Comparison of ENCODE assay signal across 13 mouse cellular contexts in genomic region chr2:35637880-35638535, GRCm38 (mm10).
A peak's percentile ranks its signal among the peaks of the same experiment; 100 is the strongest.
DNase-seq lines count a peak whose midpoint lies in the region; ATAC-seq lines count a peak whose summit lies in the region.
"Had no signal": no experiment of that assay in that cellular context is flagged by ENCODE, and none has a peak within 500 bp of the region (broad histone marks: within the 10 kb centered on the region; RNA-seq: fewer than 3 reads in every experiment).

No protein-coding gene starts in this region.

- DNase-seq in left cerebral cortex, postnatal 14 days (ENCODE audit: low spot score in 2 of 2): peak; percentile 53 to 76
- DNase-seq in left cerebral cortex, postnatal 4 days: no peak
- DNase-seq in brain, embryonic 18.5 days (ENCODE audit: low read depth, low spot score): peak; percentile 61
- no peak for DNase-seq in adrenal gland, adult 18-20 months (ENCODE audit: low spot score in 2 of 2)
- DNase-seq in urinary bladder, adult 18-20 months (ENCODE audit: low spot score in 2 of 2): no peak
- DNase-seq: adrenal gland, postnatal 10 days; cerebellum, adult 11-12 months; gastrocnemius, postnatal 36 days had no signal

- intact Hi-C loops in left cerebral cortex, postnatal 14 days (cut with DNase I): no loop called here
- intact Hi-C loops in left cerebral cortex, postnatal 4 days (cut with DNase I): no loop called here

- peak overlapping the region; percentile 68 for H3K27ac ChIP-seq in hindbrain, embryonic 15.5 days (replicated peaks)
- H3K27ac ChIP-seq in neural tube, embryonic 12.5 days: no peak overlapping the region
- H3K27ac ChIP-seq: heart, embryonic 15.5 days; intestine, embryonic 15.5 days; limb, embryonic 15.5 days had no signal

- H3K36me3 ChIP-seq in hindbrain, embryonic 15.5 days: no peaks in the 10 kb centered on the region
- 0 out of 2 replicates have a peak, but pooled peaks cover 2% of the 10 kb centered on the region for H3K36me3 ChIP-seq in neural tube, embryonic 12.5 days
- H3K36me3 ChIP-seq: heart, embryonic 15.5 days had no signal

- 39% methylated on average over 13 of the region's 13 CpGs for WGBS in hindbrain, embryonic 15.5 days
- WGBS in neural tube, embryonic 12.5 days: 68% methylated on average over 13 of the region's 13 CpGs

- H3K4me2 ChIP-seq in hindbrain, embryonic 15.5 days: no peak overlapping the region
- H3K4me2 ChIP-seq in neural tube, embryonic 12.5 days (replicated peaks): no peak overlapping the region
- H3K4me2 ChIP-seq: heart, embryonic 15.5 days; intestine, embryonic 15.5 days; limb, embryonic 15.5 days had no signal

- no peaks in the 10 kb centered on the region for H3K27me3 ChIP-seq in hindbrain, embryonic 15.5 days
- no peaks in the 10 kb centered on the region for H3K27me3 ChIP-seq in neural tube, embryonic 12.5 days (replicated peaks)
- H3K27me3 ChIP-seq: heart, embryonic 15.5 days; intestine, embryonic 15.5 days; limb, embryonic 15.5 days had no signal

- no peak overlapping the region for H3K9ac ChIP-seq in hindbrain, embryonic 15.5 days
- no peak overlapping the region for H3K9ac ChIP-seq in neural tube, embryonic 12.5 days
- H3K9ac ChIP-seq: heart, embryonic 15.5 days; intestine, embryonic 15.5 days; limb, embryonic 15.5 days had no signal

- H3K4me1 ChIP-seq in hindbrain, embryonic 15.5 days (replicated peaks): peaks cover 17% of the 10 kb centered on the region
- H3K4me1 ChIP-seq in neural tube, embryonic 12.5 days: peaks cover 4% of the 10 kb centered on the region; the same call in 1 of the 2 replicates

- H3K4me3 ChIP-seq in hindbrain, embryonic 15.5 days: no peak overlapping the region
- H3K4me3 ChIP-seq in neural tube, embryonic 12.5 days: no peak overlapping the region
- H3K4me3 ChIP-seq: heart, embryonic 15.5 days; intestine, embryonic 15.5 days; limb, embryonic 15.5 days had no signal

- no peaks in the 10 kb centered on the region for H3K9me3 ChIP-seq in hindbrain, embryonic 15.5 days
- no peaks in the 10 kb centered on the region for H3K9me3 ChIP-seq in neural tube, embryonic 12.5 days
- H3K9me3 ChIP-seq: heart, embryonic 15.5 days; intestine, embryonic 15.5 days; limb, embryonic 15.5 days had no signal

- peak; percentile 81 for ATAC-seq in hindbrain, embryonic 15.5 days (ENCODE audit: low FRiP score, low read depth)
- ATAC-seq in neural tube, embryonic 12.5 days (ENCODE audit: low FRiP score, low read depth): 0 out of 2 replicates have a peak, but pooled peaks have one; percentile 63
- ATAC-seq: intestine, embryonic 15.5 days had no signal

Comparison
In these comparisons a context has a peak if more than half of its experiments do, and no peak if none do; other contexts are left out.
1. DNase-seq: peak in left cerebral cortex, postnatal 14 days (2 of 2) and brain, embryonic 18.5 days (single experiment); none in left cerebral cortex, postnatal 4 days (single experiment), adrenal gland, adult 18-20 months (0 of 2) and urinary bladder, adult 18-20 months (0 of 2).